Mouse (Mus musculus) ES-E14 (cell line): ENCODE measurements around the gene Slc22a4.

Experiments used
- CHD2 ChIP-seq: IDR thresholded peaks from 2 replicates; pipeline ENCODE4 v1.6.1; 2014; ENCODE audit warnings: mild to moderate bottlenecking, low read depth, low read length, inconsistent platforms
- MAFK ChIP-seq: IDR thresholded peaks from 2 replicates; pipeline ENCODE4 v1.6.1; 2014; ENCODE audit warnings: mild to moderate bottlenecking, low read depth, low read length, inconsistent platforms; ENCODE audit not compliant: insufficient read depth
- ZNF384 ChIP-seq: IDR thresholded peaks from 2 replicates; pipeline ENCODE4 v1.6.1; 2012; ENCODE audit warnings: low read depth, low read length, inconsistent platforms

GRCm38 (mm10) chr11:54051161-54051560, 23.3 kb upstream of the Slc22a4 start:
- TF ChIP-seq CHD2 (no peak), ZNF384 (no peak), MAFK (no peak)
